Mouse (Mus musculus): Measurements from ENCODE around the gene Cacnb4.

Gene Cacnb4

DNA sequence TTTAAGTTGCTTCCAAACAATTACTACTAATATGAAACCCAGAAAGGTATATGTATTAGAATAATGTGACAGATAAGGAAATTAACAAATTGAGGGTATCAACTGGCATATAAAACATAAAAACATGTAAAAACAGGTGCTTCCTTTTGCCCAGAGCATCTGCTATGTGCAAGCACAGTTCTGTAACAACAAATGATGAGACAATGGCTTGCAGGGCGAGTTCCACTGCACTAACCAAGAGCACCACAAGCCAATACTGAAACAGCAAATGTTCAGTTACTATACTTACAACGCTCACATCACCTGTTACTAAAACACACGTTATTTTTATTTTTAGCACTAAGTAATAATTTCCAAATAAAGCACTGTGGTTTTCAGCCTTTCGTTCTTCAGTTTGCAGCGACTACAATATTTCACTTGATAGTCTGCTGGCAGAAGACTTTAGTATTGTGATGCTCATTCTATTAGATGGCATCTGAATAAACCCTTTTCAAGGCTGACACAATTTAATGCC, 264.1 kb downstream of the Cacnb4 start:
- DNase-seq: no peak

DNA sequence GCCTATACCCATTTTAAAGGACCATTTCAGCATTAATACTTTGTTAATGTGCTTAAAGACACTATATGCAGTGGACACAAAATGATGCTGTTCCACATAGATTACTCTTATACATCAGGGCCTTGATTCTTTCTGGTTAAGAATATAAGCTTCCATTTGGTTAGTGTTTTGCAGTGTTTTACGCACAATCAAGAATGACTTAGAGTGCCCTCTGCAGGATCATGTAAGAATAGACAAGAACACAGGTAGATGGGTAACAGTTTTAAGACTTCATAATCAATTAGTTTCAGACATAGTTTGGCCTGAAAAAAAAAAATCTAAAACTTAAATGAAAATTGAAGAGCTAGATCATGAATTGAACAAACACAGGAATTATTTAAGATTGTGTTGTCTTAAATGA, 270.2 kb downstream of the Cacnb4 start:
- no peak for DNase-seq

DNA sequence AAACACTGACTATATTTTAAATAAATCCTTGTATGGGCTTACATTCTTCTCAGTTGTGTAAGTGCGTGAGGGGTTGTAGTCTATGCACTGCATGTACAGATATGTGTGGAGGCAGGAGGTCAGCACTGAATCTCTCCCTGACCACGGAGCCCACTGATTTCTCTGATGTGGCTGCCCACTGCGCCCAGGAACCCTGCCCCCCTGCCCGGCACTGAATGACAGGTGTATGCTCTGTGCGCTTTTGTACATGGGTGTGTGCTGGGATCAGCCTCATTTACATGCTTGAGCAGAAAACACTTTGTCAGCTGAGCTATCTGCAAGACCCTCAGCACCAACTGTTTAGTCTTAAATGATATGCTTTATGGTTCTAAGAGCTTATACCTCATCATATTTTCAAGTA, 271.4 kb downstream of the Cacnb4 start:
- DNase-seq: no peak

DNA sequence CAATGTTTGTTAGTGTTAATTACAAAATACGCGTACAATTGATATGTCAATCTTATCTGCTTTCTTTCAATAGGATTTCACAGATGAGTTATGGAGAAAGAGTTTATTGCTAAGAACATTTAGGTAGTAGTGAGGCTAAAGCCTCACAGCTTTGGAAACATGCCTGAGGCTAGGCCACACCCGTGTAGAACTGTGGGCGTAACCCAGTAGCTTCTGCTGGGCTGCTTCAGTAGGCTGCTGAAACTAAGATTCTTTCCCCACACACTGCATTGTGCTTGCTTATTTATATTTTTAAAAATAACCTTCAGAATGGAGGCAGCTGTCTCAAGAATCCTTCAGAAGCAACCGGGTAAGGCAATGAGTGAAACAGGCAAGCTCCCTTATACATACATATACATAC, 282.1 kb downstream of the Cacnb4 start:
- DNase-seq: no peak

DNA sequence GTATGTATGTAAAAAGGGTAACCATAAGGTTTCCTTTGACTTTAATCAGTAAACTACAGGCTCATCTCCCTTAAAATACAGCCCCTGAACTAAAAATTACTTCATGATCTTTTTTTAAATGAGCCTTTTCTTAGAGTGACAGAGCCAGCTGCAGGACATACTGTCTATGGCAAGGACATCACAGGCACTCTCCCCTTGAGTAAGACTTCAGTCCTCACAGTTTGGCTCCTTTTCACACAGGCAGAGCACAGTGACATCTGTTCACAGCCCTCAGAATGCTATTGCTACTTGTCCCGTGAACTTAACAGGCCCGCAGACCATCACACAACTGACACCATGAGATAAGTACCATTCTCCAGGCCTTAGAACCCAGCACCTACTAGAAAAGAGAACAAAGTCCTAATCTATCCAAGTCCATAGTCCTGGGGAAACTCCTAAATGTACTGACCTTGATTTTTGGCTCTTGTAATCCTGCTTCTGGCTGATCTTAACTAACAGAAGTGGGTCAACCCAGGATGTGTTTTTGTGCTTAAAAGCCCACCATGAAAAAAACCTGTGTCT, 286.1 kb downstream of the Cacnb4 start:
- DNase-seq: no peak

DNA sequence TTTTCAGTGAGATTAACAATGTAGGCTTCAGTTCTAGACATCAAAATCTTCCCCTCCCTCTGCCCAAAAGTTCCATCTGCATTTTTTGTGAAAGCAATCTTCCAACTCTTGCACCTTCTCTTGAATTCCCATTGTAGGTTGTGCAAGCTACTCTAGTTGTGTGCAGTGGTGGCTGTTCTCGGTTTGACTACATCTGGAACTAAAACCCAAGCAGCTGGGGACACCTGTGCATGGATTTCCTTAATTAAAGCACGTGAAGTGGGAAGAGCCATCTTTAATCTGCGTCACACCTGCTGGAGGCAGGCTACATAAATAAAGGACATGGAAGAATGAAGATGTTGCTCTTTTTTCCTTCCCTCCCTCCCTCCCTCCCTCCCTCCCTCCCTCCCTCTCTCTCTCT, 286.7 kb downstream of the Cacnb4 start:
- DNase-seq: no peak

DNA sequence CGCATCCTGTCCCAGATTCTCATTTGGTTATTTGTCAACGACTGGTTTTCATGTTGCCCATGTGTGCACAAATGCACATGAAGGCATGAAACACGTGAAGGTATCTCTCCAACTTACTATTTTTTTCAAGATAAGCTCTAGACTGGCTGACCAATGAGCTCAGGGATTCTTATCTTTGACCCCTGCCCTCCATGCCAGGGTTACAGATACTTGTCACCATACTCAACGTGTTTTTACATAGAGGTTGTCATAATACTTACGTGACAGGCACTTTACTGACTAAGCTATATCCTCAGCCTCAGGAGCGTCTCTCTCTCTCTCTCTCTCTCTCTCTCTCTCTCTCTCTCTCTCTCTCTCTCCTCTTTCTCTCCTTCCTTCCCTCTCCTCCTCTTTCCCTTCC, 290.2 kb downstream of the Cacnb4 start:
- no peak for DNase-seq

DNA sequence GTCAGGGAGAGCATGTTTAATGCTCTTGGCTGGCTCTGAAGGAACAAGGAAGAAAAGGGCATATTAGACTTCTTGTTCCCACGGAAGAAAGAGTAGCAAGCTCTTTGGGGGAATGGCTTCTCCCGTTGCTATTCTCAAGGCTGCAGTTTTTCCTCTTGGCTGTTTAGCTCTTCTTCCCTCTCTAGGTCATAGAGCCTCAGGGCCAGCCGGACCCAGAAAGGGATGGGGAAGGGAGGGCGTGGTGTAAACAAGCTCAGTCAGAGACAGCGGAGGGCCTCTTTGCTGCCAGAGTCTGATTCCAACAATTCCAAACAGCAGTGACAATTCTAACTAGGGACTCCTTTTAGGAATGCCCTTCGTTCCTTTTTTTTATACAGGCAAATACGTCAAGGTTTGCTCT, 290.6 kb downstream of the Cacnb4 start:
- DNase-seq: no peak

DNA sequence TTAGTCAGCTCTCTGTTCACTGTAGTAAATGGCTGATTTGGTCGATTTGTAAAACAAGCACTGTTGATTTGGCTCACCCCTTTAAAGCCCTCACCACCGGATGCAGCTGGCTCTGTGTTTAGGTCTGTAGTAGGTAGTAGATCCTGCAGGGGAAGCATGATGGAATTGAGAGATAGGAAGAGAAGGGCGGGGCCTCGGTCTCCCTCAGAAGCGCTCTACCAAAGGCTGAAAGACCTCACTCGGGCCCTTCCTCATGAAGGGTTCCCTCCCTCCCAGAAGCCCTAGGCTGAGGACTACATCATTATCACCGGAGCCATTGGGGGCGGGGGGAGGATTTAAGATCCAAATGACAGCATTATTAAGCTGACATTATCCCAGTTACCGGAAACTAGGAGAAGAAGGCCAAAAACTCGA, 297.8 kb downstream of the Cacnb4 start:
- DNase-seq: no peak

DNA sequence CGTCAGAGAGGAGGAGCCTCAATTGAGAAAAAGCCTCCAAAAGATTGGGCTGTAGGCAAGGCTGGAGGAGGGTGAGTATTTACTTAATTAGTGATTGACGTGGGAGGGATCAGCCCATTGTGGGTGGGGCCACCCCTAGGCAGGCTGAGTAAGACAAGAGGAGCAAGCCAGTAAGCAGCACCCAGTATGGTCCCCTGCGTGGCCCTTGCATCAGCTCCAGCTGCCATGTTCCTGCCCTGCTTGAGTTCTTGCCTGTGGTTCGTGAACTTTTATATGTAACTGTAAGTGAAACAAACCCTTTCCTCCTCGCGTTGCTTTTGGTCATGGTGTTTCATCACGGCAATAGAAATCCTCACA, 298.2 kb downstream of the Cacnb4 start, which contains the start of gene Neb:
TSS of gene Neb (minus strand) at position 27 of the 357 bp plus-strand sequence.
- DNase-seq: no peak
